Mouse (Mus musculus) cerebellum, adult 9-11 months (tissue): ENCODE results near the gene Hsph1.

Experiments
- DNase-seq: peaks from one replicate; pipeline ENCODE4 v3.0.0; 2022

The Hsph1 gene

GRCm38 (mm10) chr5:149636075-149636920 is at the start of gene Hsph1:
Gene Hsph1 (minus strand): TSS chr5:149636376.
- DNase-seq, result peak; percentile 99

GRCm38 (mm10) chr5:149680946-149681345 is 44.8 kb upstream of the Hsph1 start:
- DNase-seq, result no peak

DNA sequence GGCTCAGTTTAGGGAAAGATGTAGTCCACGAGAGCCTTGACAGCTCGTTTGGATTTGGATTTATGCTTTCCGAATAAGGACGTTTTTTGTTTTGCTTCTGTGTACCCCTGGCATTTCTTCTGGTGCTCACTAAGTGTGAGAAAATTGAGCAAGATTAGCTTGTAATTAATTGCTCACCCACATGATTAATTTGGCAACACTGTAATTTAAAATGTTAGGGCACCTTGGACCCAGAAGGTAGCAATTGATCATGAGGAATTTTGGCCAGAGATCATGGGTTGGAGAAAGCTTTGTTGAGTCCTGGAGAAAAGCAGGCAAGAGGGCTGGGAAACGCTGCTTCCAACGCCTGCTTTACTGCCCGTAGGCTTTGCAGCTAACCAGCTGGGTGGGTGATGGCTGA is 43.7 kb upstream of the Hsph1 start:
- DNase-seq, result no peak

- DNase-seq, result peak; percentile 14
Measured at GRCm38 (mm10) chr5:149679362-149679761, 43.2 kb upstream of the Hsph1 start.

DNA sequence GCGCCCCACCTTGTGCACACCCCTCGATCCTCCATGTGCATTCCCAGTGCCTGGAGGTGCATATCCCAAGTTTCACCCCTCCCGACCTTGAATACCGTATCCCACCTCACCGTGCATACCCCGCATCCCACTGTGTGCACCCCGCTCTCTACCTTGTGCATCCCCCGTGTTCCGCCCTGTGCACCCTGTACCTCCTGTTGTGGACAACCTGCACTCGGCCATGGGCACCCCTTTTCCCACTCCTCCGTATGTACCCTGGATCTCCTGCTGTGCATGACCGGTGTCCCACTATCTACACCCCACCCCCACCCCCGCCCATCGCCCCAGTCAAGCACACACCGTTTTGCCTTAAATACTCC is 42.8 kb upstream of the Hsph1 start:
- peak; percentile 25 for DNase-seq

GRCm38 (mm10) chr5:149678100-149678989 is 42.2 kb upstream of the Hsph1 start, which contains the start of gene B3glct:
Gene B3glct (plus strand): TSS chr5:149678230.
- DNase-seq, result peak; percentile 78

GRCm38 (mm10) chr5:149677196-149677595 is 41.0 kb upstream of the Hsph1 start:
- DNase-seq, result no peak

DNA sequence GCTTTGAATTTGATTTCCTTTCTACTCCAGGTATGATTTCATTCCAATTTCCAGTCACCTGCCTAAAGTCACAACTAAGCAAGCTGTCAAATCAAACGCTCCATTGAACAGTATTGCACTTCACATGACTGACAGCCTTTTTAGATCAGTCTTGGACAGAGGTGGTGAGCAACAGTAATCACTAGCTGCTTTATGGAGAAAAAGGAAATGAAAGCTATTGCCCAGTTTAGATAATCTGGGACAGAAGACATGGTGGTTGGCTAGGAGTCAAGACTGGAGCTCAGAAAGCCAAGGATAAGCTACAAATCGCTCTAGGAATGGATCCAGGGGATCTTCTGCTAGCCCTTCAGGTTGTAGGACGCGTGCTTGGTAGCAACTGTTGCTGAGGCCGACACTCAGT is 27.2 kb upstream of the Hsph1 start:
- DNase-seq, result no peak

DNA sequence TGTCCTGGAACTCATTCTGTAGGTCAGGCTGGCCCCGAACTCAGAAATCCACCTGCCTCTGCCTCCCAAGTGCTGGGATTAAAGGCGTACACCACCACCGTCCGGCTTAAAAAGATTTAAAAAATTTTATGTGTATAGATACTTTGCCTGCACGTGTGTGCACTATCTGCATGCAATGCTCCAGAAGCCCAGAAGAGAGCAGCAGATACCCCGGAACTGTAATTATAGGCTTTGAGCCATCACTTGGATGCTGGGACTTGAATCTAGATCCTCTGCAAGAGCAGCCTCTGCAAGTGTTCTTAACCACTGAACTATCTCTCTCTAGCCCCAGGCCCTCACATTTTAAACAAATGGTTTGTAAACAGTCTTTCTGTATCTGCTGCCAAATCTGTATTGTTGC is 26.8 kb upstream of the Hsph1 start:
- DNase-seq, result no peak

DNA sequence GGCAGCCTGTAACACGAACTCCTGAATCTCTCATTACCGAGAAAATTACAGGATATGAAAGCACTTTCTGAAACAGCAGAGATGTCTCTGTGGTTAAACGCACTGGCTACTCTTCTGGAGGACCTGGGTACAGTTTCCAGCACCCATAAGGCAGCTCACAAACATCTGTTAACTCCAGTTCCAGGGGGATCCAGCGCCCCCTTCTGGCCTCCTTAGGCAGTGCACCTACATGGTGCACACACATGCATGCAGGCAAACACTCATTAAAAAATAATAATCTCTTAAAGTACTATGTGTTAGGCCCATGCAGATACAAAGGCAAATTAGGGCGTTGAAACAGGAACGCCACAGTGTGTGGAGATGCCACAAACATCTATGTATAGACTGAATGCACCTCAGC is 25.3 kb upstream of the Hsph1 start:
- no peak for DNase-seq

- no peak for DNase-seq
Measured at GRCm38 (mm10) chr5:149659414-149659780, 23.2 kb upstream of the Hsph1 start.

DNA sequence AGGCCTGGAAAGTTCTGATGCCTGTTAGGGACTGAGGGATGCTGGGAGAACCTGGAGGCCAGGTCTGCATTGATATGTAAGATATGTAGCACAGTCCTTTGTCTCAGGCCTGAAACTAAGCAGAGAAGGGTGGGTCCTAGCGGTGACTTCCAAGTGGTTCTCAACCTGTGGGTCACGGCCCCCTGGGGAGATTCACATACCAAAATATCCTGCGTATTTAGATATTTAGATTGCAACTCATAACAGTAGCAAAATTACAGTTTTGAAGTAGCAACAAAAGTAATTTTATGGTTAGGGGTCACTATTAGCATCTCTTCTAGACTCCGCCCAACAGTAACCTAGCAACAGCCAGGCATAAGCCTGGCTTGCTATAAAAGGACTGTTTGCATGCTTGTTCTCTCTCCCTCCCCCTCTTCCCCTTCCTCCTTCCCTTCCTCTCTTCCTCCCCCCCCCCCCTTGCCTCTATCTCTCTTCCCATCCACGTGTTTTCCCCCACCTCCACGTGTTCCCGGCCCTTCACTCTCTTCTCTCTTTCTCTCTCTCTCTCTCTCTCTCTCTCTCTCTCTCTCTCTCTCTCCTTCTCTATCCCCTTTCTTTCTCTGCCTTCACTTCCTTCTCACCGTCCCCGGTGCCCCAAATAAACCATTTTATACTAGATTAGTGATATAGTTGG is 22.7 kb upstream of the Hsph1 start:
- no peak for DNase-seq

GRCm38 (mm10) chr5:149658022-149658421 is 21.8 kb upstream of the Hsph1 start:
- no peak for DNase-seq

DNA sequence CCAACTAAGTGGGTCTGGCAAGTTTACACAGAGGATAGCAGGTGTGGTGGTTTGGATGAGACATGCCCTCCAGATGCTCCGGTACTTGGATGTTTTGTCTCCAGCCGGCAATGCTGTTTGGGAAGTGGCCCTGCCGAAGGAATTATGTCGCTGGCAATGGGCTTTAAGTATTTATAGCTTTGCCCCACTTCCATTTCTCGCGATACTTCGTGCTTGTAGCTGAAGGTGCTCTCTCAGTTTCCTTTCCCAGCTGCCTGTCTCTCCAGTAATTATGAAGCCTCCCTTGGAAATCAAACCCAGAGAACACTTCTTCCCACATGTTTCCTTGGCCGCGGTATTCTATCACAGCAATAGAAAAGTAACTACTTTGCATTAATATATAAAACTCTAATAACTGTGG is 19.5 kb upstream of the Hsph1 start:
- DNase-seq, result no peak

GRCm38 (mm10) chr5:149650179-149650553 is 14.0 kb upstream of the Hsph1 start:
- no peak for DNase-seq

GRCm38 (mm10) chr5:149649499-149650178 is 13.5 kb upstream of the Hsph1 start:
- no peak for DNase-seq

DNA sequence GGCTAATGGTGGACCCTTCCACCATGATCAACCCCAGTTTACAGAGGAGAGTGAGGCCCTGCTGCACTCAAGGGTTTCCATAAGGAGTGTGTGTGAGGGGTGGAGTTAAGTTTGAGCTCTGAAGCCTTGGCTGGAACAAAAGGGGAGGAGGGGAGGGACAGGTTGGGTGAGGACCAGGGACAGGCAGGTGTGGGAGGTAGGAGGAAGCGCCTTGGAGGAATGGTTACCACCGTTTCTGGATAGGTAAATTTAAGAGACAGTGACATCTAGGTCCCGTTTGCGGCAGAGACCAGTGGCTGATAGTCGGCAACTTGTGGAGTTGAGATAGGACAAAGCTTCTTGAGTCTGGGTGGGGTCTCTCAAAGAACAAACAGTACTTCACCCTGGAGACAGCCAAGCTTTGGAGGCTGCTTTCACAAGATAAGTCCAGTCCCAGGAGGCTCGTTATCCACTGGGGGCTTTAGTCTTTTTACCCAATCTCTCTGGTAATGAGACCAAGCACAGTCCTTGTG is 12.8 kb upstream of the Hsph1 start:
- no peak for DNase-seq

DNA sequence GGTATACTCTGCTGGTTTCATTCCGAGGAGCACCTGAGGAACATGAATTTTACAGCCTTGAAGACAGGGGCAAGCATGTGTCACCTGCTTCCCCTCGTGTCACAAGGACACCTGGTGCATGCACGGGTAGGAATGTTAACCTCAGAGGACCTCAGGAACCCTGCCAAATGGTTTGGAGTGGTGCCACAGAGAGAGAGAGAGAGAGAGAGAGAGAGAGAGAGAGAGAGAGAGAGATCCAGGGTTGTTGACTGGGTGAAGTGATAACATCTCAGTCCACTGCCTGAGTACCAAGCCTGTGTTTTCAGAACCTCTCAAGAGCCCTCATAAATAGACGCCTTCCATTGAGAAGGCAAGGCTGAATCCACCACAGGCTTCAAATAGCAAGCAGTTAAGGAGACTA is 12.0 kb upstream of the Hsph1 start:
- no peak for DNase-seq

DNA sequence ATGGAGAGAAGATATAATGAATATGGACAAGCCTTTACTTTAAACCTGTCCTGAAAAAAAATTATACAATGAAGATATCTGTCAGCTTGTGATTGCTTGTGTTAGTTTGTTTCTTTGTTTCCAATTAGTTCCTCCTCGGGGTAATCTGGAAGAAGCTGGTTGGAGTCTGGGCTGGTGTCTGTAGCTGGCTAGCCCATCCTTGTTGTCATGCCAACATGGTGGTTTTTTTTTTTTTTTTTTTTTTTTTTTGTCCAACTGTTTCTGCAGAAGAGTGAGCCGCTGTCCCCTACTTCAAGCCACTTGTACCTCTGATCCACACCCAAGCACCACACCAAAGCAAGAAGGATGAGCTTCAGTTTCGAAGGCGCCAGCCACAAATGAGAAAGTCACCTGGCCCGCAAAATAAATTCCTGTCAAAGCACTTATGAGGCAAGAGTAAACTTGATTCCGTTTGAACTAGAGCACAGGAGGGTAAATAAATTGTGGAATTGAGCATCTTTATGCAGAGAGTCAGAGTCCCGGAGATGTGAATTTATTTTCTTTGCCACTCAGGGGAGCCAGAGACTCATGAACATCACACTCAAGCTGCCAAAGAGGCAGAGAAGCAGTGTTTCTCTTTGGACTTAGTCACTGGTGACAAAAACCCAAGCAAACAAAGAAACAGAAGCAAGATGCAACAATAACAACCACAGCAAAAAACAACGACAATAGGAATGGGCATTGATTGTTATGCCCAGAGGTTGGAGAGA is 11.4 kb upstream of the Hsph1 start:
- DNase-seq, result no peak

DNA sequence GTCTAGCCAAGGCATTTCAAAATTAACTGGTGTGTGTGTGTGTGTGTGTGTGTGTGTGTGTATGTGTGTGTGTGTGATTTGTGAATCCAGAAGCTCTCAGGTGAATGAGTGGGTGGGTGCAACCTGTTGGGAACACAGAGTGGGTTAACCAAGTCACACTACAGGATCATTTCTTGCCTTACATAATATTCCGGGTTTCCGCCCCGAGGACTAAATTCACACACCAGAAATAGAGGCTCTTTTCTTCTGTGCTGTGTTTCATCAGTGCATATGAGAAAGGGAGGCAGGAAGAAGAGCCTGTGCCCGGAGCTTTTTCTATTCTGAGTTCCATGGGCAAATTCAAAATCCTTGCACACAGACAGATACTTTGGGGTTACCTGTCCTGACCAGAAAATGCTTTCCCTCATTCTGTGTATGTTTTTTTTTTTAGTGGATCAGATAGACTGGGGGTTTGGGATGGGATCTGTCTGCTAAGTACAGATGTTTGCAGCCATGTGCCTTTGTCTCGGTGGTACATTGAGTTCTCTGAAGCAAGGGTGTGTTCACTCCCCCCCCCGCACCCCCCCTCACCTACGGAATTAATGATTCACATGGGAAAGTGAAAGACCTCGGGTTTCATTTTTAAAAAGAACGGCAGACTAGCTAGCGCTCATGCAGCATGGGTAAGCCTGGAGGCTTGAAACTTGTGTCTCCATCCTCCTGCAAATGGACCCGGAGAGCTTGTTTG is 6.8 kb upstream of the Hsph1 start:
- no peak for DNase-seq

- no peak for DNase-seq
Measured at GRCm38 (mm10) chr5:149642366-149642765, 6.2 kb upstream of the Hsph1 start.
